Mouse (Mus musculus) cerebellum, adult 2 months (tissue): ENCODE measurements around the gene Mbnl1. TPM values are rescaled to one million over a fixed set of nuclear protein-coding genes. Genes with fewer than 3 reads are reported as not detected.

ENCODE experiments used
- DNase-seq, 2 experiments: peaks; one replicate each; pipeline ENCODE4 v3.0.0; 2021
- H3K27ac ChIP-seq: fragments of 200-500 bp; 2 replicates; pipeline ENCODE4 v1.5.1; 2012; ENCODE audit warnings: low read length, control low read depth, inconsistent platforms; ENCODE audit not compliant: insufficient read depth
- H3K27me3 ChIP-seq: fragments of 200-500 bp; 2 replicates; pipeline ENCODE4 v1.6.1; 2012; ENCODE audit warnings: inconsistent platforms, mild to moderate bottlenecking, low read length, moderate library complexity; ENCODE audit not compliant: control insufficient read depth, insufficient read depth
- H3K4me1 ChIP-seq: fragments of 200-500 bp; 2 replicates; pipeline ENCODE4 v1.6.1; 2011; ENCODE audit warnings: low read length; ENCODE audit not compliant: control insufficient read depth, insufficient read depth
- H3K4me3 ChIP-seq: fragments of 200-500 bp; replicated peaks from 2 replicates; pipeline ENCODE3; 2011; ENCODE audit warnings: mild to moderate bottlenecking, low read depth, low read length, control low read depth; ENCODE audit not compliant: insufficient read depth
- CTCF ChIP-seq: fragments of 200-500 bp; IDR thresholded peaks from 2 replicates; pipeline ENCODE4 v1.5.1; 2011; ENCODE audit warnings: low read depth, mild to moderate bottlenecking, control low read depth, low read length, moderate library complexity, borderline replicate concordance; ENCODE audit not compliant: insufficient read depth
- POLR2A ChIP-seq: fragments of 200-500 bp; IDR thresholded peaks from 2 replicates; pipeline ENCODE4 v1.6.1; 2011; ENCODE audit warnings: low read length, control low read depth, borderline replicate concordance; ENCODE audit not compliant: insufficient read depth
- WGBS: fragments of 180-500 bp; shearing (Covaris S2); methylation state at CpG from one replicate; pipeline ENCODE4 v1.1.7; 2018; 5-methylcytosine and 5-hydroxymethylcytosine counted together
- polyA plus RNA-seq: library from polyadenylated mRNA; depleted of rRNA; stranded (reverse); fragments of >200 nt; gene quantifications from 2 replicates; pipeline ENCODE4 v1.2.3, GENCODE M21; 2012

The Mbnl1 gene
- polyA plus RNA-seq, 1 experiment: 62.7 TPM

GRCm38 (mm10) chr3:60472011-60472680 is 484 bp upstream of the Mbnl1 start:
- Histone ChIP-seq H3K4me1 (no peaks in the 10 kb centered on the region), H3K27me3 (no peaks in the 10 kb centered on the region), H3K27ac (no peak overlapping the region), H3K4me3 (no peak overlapping the region)
- 92% methylated on average over 2 of the region's 2 CpGs for WGBS
- no peak for DNase-seq
- TF ChIP-seq POLR2A (no peak), CTCF (no peak)

- Histone ChIP-seq H3K4me1 (no peaks in the 10 kb centered on the region), H3K27ac (no peak overlapping the region), H3K27me3 (no peaks in the 10 kb centered on the region), H3K4me3 (no peak overlapping the region)
- DNase-seq: no peak
- TF ChIP-seq CTCF: no peak
- no peak for TF ChIP-seq POLR2A
- 96% methylated on average over 11 of the region's 11 CpGs for WGBS
Measured at GRCm38 (mm10) chr3:60473861-60474653, 1.4 kb downstream of the Mbnl1 start.

GRCm38 (mm10) chr3:60474654-60474972 is 2.0 kb downstream of the Mbnl1 start:
- H3K27ac ChIP-seq: no peak overlapping the region
- no peak overlapping the region for H3K4me3 ChIP-seq
- H3K27me3 ChIP-seq: no peaks in the 10 kb centered on the region
- DNase-seq: no peak
- no peaks in the 10 kb centered on the region for H3K4me1 ChIP-seq
- 65% methylated on average over 3 of the region's 3 CpGs for WGBS
- TF ChIP-seq CTCF: no peak
- TF ChIP-seq POLR2A: no peak

GRCm38 (mm10) chr3:60475055-60475454 is 2.4 kb downstream of the Mbnl1 start:
- no peaks in the 10 kb centered on the region for H3K4me1 ChIP-seq
- no peak for TF ChIP-seq POLR2A
- no peak for TF ChIP-seq CTCF
- no peaks in the 10 kb centered on the region for H3K27me3 ChIP-seq
- no peak for DNase-seq
- WGBS: 87% methylated on average over 2 of the region's 2 CpGs
- no peak overlapping the region for H3K27ac ChIP-seq
- H3K4me3 ChIP-seq: no peak overlapping the region

GRCm38 (mm10) chr3:60476751-60477255 is 4.2 kb downstream of the Mbnl1 start:
- Histone ChIP-seq H3K4me3 (no peak overlapping the region), H3K27ac (no peak overlapping the region), H3K27me3 (no peaks in the 10 kb centered on the region), H3K4me1 (no peaks in the 10 kb centered on the region)
- DNase-seq: no peak
- no peak for TF ChIP-seq CTCF
- no peak for TF ChIP-seq POLR2A
- 92% methylated on average over 6 of the region's 6 CpGs for WGBS

- 73% methylated on average over 2 of the region's 2 CpGs for WGBS
- Histone ChIP-seq H3K27me3 (no peaks in the 10 kb centered on the region), H3K4me1 (no peaks in the 10 kb centered on the region), H3K4me3 (no peak overlapping the region), H3K27ac (no peak overlapping the region)
- no peak for DNase-seq
- TF ChIP-seq CTCF: no peak
- TF ChIP-seq POLR2A: no peak
Measured at GRCm38 (mm10) chr3:60478433-60478832, 5.8 kb downstream of the Mbnl1 start.

- TF ChIP-seq POLR2A: no peak
- no peak for TF ChIP-seq CTCF
- H3K27ac ChIP-seq: no peak overlapping the region
- 88% methylated on average over 2 of the region's 2 CpGs for WGBS
Measured at GRCm38 (mm10) chr3:60480716-60481115, 8.1 kb downstream of the Mbnl1 start.

GRCm38 (mm10) chr3:60481740-60482399 is 9.2 kb downstream of the Mbnl1 start:
- Histone ChIP-seq H3K4me3 (no peak overlapping the region), H3K27me3 (no peaks in the 10 kb centered on the region), H3K27ac (no peak overlapping the region), H3K4me1 (no peaks in the 10 kb centered on the region)
- DNase-seq: no peak
- WGBS: 98% methylated on average over 2 of the region's 2 CpGs
- TF ChIP-seq POLR2A (no peak), CTCF (no peak)

More at GRCm38 (mm10) chr3:60480716-60481115, 8.1 kb downstream of the Mbnl1 start:
- Histone ChIP-seq H3K4me3 (no peak overlapping the region), H3K27me3 (no peaks in the 10 kb centered on the region), H3K4me1 (no peaks in the 10 kb centered on the region)
- no peak for DNase-seq
